In the genomic region with DNA sequence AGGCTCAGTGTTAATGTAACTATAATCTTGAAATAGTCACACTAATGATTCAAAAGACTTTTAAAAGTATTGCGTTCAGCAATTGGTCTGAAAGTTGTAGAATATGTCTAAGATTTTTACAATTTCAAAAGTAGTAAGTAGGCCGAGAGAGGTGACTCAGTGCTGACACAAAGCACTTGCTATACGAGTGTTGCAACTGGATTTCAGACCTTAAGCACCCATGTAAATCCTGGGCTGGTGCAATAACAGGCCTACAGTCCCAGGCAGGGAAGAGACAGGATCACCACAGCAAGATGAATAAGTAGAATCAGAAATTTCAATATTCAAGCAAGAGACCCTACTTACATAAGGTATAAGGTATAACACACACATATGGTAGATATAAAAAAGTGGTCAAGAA, we compare ENCODE assay signal across 21 mouse cellular contexts. TPM values are rescaled to one million over a fixed set of nuclear protein-coding genes. Genes with fewer than 3 reads are reported as not detected.
"Had no signal": no experiment of that assay in that cellular context is flagged by ENCODE, and none has a peak within 500 bp of the region (broad histone marks: within the 10 kb centered on the region; RNA-seq: fewer than 3 reads in every experiment).

No protein-coding gene starts in this region.

- H3K36me3 ChIP-seq: midbrain, embryonic 10.5 days; midbrain, embryonic 12.5 days; neural tube, embryonic 12.5 days had no signal

- H3K4me2 ChIP-seq: lung, embryonic 14.5 days; midbrain, embryonic 12.5 days; neural tube, embryonic 12.5 days had no signal

- DNase-seq: lung, adult 18-20 months; lung, embryonic 14.5 days; lung, postnatal 10 days; lung, postnatal 4 days; midbrain, embryonic 14.5 days; retina, postnatal 1 day; right cerebral cortex, adult 18-20 months; right cerebral cortex, postnatal 25 days; right cerebral cortex, postnatal 4 days; spleen, adult 18-20 months; thymus, adult 18-20 months; thymus, postnatal 14 days; thymus, postnatal 36 days had no signal

- H3K4me1 ChIP-seq: midbrain, embryonic 10.5 days; midbrain, embryonic 12.5 days; neural tube, embryonic 12.5 days had no signal

- H3K27ac ChIP-seq: midbrain, embryonic 10.5 days; midbrain, embryonic 12.5 days; neural tube, embryonic 12.5 days had no signal

- H3K9ac ChIP-seq: lung, embryonic 14.5 days; midbrain, embryonic 12.5 days; neural tube, embryonic 12.5 days had no signal

- H3K9me3 ChIP-seq: midbrain, embryonic 10.5 days; midbrain, embryonic 12.5 days; neural tube, embryonic 12.5 days had no signal

- H3K4me3 ChIP-seq: midbrain, embryonic 10.5 days; midbrain, embryonic 12.5 days; neural tube, embryonic 12.5 days had no signal

- H3K27me3 ChIP-seq: midbrain, embryonic 12.5 days; neural tube, embryonic 12.5 days had no signal

- ATAC-seq: midbrain, embryonic 16.5 days had no signal

RNA-seq across cellular contexts. Expression of gene Wnt16, which starts 10.1 kb away (rescaled TPM):
- total RNA-seq: megakaryocyte, adult 5-6 weeks; megakaryocyte-erythroid progenitor cell, adult 5-6 weeks had no signal
- polyA plus RNA-seq: lung, embryonic 14.5 days; midbrain, embryonic 16.5 days; small intestine, adult 2 months; thymus, postnatal 0 days had no signal
